Mouse (Mus musculus) right cerebral cortex, postnatal 36 days (tissue): Measurements from ENCODE around the gene Grip1.

Experiments
- DNase-seq, 2 experiments: peaks; one replicate each; pipeline ENCODE4 v3.0.0; 2022; ENCODE audit warnings: low spot score in 2 of 2, mixed read lengths in 1 of 2

Gene Grip1

DNA sequence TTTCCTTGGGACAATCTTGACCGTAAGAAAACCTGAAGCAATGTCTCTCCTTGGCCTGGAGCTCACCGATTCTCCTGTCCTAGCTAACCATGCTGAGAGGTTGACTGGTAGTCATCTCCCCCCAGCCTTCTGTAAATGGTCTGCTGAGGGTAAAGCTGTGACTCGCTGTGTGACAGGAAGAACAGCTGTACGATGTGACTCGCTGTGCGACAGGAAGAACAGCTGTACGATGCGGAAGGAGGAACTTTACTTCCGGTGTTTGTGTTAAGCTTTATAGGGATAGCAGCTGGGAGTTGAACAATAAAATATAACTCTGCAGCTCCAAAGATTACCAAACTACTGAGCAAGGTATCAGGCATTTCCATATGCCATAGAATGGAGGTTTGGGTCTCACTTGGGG lies 119.5 kb downstream of the Grip1 start:
- DNase-seq = no peak

DNA sequence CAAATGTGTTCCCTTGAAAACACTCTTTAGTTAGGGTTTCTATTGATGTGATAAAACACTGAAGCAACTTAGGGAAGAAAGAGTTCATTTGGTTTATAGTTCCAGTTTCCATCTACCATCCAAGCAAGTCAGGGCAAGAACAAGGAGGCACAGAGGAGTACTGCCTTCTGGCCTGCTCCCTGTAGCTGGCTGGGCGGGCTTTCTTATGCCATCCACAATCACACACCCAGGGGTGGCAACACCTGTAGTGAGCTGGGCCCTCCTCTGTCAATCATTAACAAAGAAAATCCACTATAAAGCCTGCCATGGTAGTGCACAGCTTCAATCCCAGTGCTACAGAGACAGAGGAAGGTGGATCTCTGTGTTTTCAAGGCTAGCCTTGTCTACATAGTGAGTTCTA lies 122.2 kb downstream of the Grip1 start:
- no peak for DNase-seq

DNA sequence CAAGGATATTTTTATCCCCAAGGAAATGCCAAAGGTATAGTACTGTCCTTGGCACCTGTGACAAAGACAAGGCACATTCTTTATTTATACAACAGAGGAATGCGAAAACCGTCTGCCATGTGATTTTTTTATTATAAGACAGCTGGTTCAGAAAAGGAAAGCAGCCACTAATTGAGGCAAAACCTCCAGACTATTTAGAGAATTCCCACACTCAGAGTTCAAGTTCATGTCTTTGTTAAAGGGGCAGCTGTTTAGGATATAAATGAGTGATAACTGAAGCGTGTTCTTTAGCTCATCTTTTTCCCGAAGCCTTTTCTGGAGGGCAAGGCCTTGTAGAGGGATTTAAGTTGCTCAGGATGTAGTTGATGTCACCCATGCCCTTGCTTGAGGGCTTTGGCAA lies 126.4 kb downstream of the Grip1 start:
- DNase-seq = no peak

DNA sequence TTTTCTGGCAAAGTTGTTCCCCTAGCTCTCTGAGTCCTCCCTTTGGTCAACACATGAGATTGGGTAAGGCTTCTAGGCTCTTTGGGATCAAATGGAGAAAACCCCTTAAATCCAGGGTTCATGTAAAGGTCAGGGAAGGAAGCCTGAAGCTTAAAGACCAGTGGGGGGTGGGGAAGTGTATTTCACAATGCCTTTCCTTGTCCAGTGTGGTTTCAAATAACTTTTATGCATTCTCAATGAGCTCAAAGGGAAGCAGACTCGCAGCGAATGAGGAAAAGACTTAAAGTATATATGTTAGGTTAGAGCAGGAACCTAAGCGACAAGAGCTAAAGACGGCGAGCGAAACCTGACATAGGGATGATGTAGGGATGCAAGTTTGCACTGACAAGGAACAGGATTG lies 131.0 kb downstream of the Grip1 start:
- DNase-seq = no peak

DNA sequence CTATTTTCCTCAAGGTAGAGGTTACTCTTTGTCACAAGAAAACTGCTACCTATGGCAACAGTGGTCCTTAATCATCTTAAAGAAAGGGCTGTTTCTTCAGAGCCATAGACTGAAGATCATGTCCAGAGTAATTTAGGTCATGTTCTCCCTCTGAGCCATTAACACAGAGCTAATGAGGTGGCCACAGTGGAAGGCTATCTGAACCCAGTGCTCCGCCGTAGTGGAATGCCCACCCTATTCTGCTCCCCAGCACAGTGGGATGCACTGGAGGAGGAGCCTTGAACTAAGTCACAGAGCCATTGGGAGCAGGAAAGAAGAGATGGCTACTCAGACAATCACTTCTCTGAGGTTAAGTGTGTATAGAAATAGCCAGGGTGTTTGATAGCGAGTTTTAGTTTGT lies 133.3 kb downstream of the Grip1 start:
- no peak for DNase-seq

DNA sequence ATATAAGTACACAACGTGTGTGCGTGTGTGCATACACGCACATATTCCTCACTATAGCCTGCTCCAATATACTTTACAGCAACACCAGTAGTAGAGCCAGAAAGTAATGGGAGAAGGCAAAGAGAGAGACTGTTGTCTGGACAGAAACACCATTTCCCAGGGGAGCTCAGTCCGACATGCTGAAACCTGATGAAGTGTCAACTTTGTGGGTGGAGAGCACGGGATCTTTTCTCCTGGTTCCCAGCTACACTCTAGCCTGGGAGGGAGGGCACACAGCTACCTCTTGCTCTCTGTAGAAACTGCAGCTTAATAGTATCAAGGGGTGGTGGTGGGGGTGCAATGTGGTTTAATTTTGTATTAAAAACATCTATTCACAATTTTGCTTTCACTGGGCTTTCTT lies 143.2 kb downstream of the Grip1 start:
- no peak for DNase-seq

DNA sequence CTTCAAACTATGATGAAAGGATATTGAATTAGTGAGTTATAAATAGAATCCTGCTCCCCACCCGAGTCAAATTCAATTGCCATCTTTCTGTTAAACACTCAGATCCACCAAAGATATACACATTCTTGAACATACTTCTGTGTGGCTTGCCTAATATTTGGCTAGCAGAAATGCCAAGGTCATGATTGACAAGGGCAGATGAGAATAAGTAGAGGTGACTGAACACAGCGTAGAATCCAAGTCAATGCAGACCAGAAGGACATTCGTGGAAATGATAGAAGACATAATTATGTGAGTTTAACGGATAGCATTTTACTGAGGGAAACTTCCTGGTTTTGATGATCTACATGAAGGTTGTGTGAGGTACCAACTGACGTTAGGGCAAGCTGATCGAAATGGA lies 153.9 kb downstream of the Grip1 start:
- no peak for DNase-seq

DNA sequence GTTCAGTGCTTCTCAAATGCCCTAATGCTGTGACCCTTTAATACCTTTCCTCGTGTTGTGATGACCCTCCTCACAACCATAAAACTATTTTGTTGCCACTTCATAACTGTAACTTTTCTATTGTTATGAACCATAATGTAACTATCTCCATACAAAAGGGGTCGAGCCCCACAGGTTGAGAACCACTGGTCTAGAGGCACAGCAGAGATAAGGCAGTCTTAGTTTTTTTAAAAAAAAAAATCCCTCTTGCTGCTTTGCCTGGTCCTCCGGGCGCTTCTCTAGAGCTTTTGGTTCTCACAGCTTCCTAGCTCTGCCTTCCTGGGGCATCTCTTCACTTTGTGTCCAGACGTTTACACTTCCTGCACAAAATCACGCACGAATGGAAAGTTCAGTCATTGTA lies 155.4 kb downstream of the Grip1 start:
- no peak for DNase-seq

DNA sequence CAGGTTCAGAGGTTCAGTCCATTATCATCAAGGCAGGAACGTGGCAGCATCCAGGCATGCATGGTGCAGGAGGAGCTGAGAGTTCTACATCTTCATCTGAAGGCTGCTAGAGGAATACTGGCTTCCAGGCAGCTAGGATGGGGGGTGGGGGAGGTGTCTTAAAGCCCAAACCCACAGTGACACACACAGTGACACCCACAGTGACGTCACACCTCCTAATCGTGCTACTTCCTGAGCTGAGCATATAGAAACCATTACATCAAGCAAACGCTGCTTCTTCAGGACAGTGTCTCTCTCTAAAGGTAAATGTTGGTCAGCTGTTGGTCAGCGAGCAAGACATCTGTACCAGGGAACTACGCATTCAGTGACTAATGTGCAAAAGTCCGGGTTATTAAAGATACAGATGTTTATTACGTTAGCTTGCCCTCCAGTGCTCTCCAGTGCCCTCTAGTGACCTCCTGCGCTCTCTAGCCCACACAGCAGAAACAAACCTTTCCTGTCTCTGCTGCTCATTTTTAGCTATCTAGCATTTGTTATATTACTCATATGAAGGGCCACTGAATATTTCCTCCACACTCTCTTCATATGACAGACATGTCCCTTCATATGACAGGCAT lies 156.8 kb downstream of the Grip1 start:
- DNase-seq = no peak

DNA sequence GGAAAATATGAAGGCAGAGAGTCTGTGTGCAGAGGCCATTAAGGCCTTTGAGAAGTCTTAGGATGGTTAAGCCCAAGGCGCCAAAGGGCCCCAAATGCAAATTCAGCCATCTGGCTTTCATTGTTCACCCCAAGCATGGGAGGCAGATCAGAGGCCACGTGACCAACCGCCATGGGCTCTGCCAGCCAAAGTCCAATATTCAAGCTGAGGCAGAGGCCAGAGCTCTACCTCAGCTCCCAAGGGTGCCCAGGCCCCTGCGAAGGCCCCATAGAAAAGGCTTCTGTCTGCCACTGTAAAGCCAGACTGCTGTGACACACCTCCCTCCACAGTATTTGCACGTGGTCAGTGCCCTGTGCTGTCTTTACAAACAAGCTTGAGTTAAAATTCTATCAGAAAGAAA lies 158.4 kb downstream of the Grip1 start:
- no peak for DNase-seq

DNA sequence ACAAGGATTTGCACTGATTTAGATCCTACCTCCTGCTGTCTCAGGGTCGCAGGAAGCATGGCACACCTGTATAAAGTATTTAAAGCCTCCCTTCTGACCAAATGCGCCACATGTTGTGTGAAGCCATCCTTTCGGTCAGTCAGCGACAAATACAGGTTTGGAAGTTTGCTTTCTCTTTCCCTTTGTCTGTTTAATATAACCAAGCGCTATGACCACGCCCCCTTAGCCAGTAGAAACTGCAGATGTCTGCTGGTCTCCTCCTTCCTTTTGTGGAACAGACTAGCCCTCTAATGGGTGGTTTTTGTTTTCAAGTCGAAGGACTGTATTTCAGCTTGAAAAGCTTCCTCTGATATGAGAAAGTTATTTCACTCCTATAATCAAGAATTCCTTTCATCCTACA lies 161.1 kb downstream of the Grip1 start:
- DNase-seq = no peak

DNA sequence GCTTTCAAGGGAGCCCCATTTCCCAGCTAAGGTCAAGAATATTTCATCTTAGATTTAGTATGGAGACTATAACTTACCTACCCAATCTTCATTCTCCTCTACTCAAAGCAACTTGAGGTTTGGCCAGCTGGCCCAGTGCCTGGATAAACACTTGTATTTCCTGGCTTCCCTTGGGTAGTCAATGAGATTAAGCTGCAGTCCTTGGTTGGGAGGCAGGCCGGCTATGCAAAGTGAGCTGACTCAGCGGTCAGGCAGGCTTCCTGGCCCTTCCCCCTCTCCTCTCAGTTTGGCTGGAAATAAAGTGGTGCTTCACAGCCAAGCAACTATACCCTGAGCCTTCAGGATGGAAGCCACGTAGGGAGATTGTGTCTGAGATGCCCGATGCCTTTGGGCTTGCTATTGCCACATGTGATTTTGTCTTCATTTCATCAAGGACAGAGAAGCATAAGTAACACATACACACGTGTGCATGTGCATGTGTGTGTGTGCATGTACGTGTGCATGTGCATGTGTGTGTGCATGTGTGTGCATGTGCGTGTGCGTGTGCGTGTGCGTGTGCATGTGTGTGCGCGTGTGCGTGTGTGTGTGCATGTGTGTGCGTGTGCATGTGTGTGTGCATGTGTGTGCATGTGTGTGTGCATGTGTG lies 161.7 kb downstream of the Grip1 start:
- peak; percentile 12 to 19 for DNase-seq

DNA sequence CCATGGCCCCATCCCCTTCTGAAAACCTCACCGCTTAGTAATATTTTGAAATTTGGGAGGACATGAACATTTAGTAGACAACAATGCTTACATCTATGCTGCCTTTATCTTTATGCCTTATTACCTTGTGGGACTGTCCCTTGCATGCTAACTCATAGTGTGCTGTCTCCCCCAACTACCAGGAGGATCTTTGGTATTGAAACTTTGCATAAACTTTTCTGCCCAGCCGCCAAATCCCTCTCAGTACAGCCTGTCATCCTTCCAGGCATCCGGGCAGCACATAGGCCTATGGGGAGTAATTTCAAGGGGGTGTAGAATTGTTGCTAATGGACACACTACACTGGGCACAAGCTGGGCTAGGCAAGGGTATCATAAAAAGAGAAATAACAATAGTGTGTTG lies 162.4 kb downstream of the Grip1 start:
- no peak for DNase-seq

DNA sequence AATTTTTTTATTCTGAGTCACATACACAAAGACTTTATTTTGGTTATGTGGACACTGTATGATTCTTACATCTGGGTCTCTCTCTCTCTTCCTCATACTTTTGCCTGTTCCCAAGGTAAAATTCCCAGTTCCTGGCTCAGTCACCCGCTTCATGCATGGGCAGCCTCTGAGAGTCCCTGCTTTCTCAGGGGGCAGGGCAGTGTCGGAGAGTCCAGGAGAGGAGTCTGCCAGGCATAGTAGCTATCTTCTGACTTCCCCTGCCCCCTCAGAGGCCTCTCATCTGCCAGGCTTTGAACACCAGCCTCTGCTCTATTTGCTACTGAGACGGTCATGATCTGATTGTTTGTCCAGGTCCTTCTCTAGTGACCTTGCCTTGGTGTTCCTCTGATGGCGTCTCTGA lies 175.0 kb downstream of the Grip1 start:
- DNase-seq = no peak

DNA sequence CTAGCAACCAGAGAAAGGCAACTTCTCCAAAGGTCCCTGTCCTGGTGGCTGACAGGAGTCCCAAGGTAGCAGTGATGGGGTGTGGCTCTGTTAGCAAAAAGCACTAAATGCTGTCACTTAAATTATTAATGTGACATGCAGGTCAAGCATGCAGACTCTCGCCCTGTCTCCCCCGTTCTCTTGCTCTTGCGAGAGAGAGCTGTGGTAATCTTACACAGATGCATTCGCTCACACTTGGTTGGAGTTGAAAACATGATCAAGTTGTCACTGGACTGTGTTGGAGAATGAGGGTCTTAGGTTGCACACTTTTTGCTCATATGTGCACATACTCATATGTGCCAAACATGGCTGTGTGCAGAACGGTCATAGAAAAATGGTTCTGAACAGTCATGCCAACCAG lies 176.8 kb downstream of the Grip1 start:
- no peak for DNase-seq

DNA sequence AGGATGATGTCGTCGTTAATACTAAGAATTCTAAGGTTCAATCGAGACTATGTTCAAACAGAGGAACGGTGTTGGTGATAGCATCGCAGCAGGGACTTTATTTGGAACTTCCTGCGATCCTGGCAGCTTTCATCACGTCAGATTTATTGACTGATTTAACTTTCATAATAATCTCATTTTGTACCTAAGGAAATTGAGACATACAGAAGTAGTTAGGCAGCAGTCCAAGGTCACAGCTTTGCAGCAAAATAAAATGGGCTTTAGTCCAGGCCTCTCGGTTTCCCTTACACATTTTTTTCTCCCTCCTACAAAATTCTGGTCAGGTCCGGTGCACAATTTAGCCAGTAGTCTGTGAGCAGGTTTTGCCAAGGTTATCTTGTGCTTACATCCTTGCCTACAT lies 178.3 kb downstream of the Grip1 start:
- no peak for DNase-seq

DNA sequence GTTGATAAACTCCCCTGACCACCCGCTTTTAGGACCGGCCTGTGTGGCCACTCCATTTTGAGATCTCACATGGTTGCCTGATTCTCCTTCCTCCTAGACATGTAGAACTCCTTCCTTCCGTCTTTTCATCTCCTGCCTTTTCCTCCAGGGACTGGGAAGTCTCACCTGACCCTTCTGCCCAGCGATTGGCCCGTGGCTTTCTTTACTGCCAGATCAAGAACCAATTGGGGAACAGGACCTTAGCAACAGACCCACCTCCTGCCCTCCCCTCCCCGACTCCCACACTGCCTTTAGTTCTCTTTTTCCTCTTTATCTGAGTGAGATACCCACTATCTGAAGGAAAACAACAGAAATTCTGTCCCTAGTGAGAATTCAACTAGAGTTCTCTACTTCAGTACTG lies 180.9 kb downstream of the Grip1 start:
- no peak for DNase-seq

DNA sequence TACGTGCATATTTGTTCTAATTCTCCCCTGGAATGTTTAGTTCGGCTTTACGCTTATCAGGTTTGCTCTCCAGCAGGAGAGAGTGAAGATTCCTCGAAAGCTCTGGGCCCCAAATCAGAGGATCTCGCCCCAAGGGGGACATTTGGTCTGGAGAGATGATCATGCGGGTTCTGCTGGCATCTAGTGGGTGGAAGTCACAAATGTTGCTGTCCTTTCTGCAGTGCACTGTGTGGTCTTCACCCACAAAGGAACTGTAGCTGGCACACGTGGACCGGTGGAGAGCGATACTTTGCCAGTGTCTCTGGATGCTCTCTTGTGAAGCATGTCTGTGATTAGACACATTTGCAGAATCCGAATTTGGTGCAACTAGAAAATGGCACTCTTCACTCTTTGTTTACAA lies 186.9 kb downstream of the Grip1 start:
- no peak for DNase-seq

DNA sequence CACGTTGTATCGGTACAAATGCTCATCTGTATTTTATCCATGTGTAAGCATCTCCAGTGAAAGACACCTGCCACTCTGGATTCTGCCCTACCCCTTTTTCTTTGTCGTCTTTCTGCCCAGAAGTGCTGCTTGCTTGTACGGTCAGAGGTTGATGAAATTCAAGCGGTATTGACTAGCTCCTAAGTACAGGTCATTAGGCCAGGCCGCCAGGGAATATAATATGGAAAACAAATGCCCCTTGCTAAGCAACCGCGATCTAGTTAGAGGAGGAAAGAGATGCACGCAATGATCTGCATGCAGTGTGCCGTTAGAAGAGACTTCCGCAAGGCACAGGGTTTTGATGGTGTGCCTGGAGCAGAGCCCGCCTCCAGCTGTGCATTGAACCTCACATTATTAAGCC lies 187.4 kb downstream of the Grip1 start:
- no peak for DNase-seq

DNA sequence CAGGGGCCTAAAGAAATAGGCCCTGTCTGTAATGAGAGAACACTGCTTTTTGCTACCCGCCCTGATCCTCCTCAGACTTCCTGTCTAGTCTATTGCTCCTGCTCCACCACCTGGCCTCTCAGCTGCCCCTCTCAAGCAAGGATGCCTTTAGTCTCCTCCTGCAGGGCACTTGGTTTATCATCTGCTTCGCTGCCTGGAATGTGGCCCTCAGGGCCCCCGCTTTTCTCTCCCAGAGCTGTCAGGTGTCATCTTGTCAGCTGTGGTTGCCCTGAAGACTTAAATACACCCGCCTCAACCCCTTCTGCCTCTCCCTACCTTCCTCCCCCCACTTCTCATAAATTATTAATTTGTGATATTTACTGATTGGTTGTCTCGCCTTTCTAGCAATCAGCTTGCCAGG lies 190.7 kb downstream of the Grip1 start:
- DNase-seq = no peak

DNA sequence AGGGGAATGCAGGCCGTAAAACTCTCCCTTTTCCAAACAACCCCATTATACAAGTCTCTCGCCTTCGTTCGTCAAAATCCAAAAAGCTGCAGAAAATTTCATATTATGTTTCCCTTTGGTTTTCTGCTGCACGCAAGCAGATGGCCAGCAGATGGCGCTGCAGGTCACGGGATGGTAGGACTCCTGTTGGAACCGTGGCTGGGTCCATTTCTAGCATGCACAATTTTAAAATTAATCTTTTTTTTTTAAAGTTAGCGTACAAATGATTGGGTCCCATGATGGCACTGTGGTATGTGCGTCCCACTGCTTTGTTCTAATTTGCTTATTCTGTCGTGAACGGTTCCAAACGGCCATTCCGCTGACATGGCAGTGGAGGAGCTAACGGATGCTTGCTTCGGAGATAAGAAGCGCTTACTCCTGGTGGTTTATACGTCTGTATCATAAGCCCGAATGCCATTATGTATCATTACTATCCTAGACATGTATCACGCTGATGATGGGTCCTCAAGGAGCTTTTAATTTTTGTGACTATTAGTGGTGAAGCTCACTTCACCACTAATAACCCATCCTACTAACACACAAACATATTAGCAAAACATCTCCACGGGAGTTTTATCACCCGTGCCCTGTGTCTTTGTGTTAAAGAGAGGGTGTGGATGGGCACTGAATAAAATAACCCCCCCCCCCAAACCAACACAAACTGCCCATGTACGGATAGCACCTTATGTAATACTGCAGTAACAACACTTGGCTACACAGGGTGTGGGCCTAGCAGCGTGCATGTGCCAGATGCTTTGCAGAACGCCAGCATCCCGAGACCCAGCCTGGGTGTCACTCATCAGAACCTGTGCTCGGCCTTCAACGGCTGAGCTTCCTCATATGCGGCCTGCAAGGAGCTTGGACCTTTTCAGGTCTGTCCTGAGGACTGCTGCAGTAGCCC lies 193.1 kb downstream of the Grip1 start:
- DNase-seq = peak in 1 of 2 experiments; percentile 19

DNA sequence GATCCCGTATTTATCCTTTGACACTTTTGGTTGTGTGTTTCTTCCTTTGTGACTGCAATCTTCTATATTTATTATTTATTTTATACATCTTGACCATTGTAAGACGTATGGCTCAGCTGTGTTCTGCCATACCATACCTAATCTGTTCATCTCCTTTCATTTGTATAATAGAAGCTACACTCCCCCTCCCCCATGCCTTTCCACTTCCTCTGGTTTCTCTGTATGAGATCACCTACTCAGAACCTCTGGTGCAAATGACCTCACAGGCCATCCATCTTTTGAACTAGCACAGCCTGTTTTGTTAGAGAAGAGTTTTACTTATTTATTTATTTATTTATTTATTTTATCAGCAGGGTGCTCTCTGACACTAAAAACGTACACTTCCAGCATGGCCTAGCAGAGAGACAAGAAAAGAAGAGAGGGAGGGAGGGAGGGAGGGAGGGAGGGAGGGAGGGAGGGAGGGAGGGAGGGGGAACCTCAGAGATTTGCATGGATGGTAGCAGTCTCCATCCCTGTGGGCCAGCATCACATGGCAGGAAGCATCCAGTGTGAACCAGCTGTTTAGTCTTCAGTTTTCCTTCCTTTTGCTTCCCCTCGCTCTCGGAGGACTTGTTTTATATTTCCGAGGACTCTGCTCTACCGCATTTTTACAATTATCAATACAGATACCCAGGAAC lies 207.2 kb downstream of the Grip1 start:
- no peak for DNase-seq
